Mouse (Mus musculus): ENCODE data around the gene Lrrd1. TPM values are rescaled to one million over a fixed set of nuclear protein-coding genes. Genes with fewer than 3 reads are reported as not detected.

The Lrrd1 gene
- total RNA-seq, 2 experiments from 2014 or later, result 0.07 to 0.17 TPM

Other genes starting within 250 kb of the Lrrd1 start
- 10 to 100 TPM; 11.0 to 12.1 TPM for gene Pex1, start 249.1 kb upstream of the Lrrd1 start, total RNA-seq (2021)
- 1 to 10 TPM; 5.9 to 6.6 TPM for gene Rbm48, start 248.6 kb upstream of the Lrrd1 start, total RNA-seq (2021)
- not detected for gene Tmbim7, start 194.0 kb upstream of the Lrrd1 start, total RNA-seq (2021)
- 100 to 1,000 TPM in 1 of 2 experiments, 10 to 100 TPM in 1; 99.2 to 106 TPM for gene Gatad1, start 188.0 kb upstream of the Lrrd1 start, total RNA-seq (2021)
- 10 to 100 TPM; 28.7 to 29.8 TPM for gene Ankib1, start 42.2 kb upstream of the Lrrd1 start, total RNA-seq (2021)
- 10 to 100 TPM; 31.7 to 35.7 TPM for gene Krit1, start 42.0 kb upstream of the Lrrd1 start, total RNA-seq (2021)
- gene Mterf1a, start 48.8 kb downstream of the Lrrd1 start, total RNA-seq (2021), result 1 to 10 TPM; 3.2 to 3.3 TPM
- 10 to 100 TPM; 47.2 to 48.5 TPM for gene Akap9, start 82.9 kb downstream of the Lrrd1 start, total RNA-seq (2021)

Data from heart, postnatal 10 days (tissue).